Mouse (Mus musculus) hindbrain, embryonic 14.5 days (tissue): ENCODE measurements at regions not wholly inside any gene's neighbourhood (a gene's known extent, or its start where the extent isn't known, plus 50 kb on each side); places are given as distances from the start of the nearest gene placed in this dataset.

Experiments
- ATAC-seq: fragments of 200-750 bp; cut with Nextera tagmentation; 2 replicates; pipeline ENCODE4 v1.8.0; 2017; ENCODE audit warnings: moderate number of reproducible peaks, mild to moderate bottlenecking, moderate TSS enrichment, moderate library complexity; ENCODE audit not compliant: low FRiP score
- DNase-seq: peaks from one replicate; pipeline ENCODE4 v3.0.0-alpha.2; 2015; ENCODE audit warnings: low spot score
- H3K27ac ChIP-seq: fragments of 300-500 bp; sonication (generic); 2 replicates; pipeline ENCODE4 v1.5.1; 2014; ENCODE audit warnings: mild to moderate bottlenecking, moderate library complexity
- H3K27me3 ChIP-seq: fragments of 300-500 bp; sonication (generic); 2 replicates; pipeline ENCODE4 v1.6.1; 2014; ENCODE audit warnings: mild to moderate bottlenecking, low read length, mixed read lengths; ENCODE audit not compliant: control insufficient read depth, insufficient read depth
- H3K36me3 ChIP-seq: fragments of 300-500 bp; sonication (generic); replicated peaks from 2 replicates; pipeline ENCODE4 v1.6.1; 2014; ENCODE audit not compliant: control insufficient read depth, insufficient read depth
- H3K4me1 ChIP-seq: fragments of 300-500 bp; sonication (generic); replicated peaks from 2 replicates; pipeline ENCODE4 v1.6.1; 2014; ENCODE audit warnings: antibody characterized with exemption, low read length, mixed read lengths; ENCODE audit not compliant: control insufficient read depth, insufficient read depth
- H3K4me2 ChIP-seq: fragments of 300-500 bp; sonication (generic); replicated peaks from 2 replicates; pipeline ENCODE4 v1.6.1; 2014; ENCODE audit warnings: mild to moderate bottlenecking, moderate library complexity
- H3K4me3 ChIP-seq: fragments of 300-500 bp; sonication (generic); replicated peaks from 2 replicates; pipeline ENCODE4 v1.5.1; 2014; ENCODE audit warnings: mild to moderate bottlenecking, low read length
- H3K9ac ChIP-seq: fragments of 300-500 bp; sonication (generic); 2 replicates; pipeline ENCODE4 v1.6.1; 2014
- H3K9me3 ChIP-seq: fragments of 300-500 bp; sonication (generic); 2 replicates; pipeline ENCODE4 v1.6.1; 2016; ENCODE audit warnings: low read length; ENCODE audit not compliant: control insufficient read depth
- WGBS: fragments of 180-500 bp; shearing (Covaris S2); extraction: QIAGEN DNeasy Blood & Tissue Kit; methylation state at CpG from one replicate; pipeline ENCODE4 v1.1.7; 2014; 5-methylcytosine and 5-hydroxymethylcytosine counted together

GRCm38 (mm10) chr16:8944412-8945102, 114.7 kb downstream of the 1810013L24Rik start:
- Histone ChIP-seq H3K27ac (peak overlapping the region; percentile 11; the same call in 1 of the 2 replicates), H3K4me3 (no peak overlapping the region), H3K27me3 (no peaks in the 10 kb centered on the region), H3K9me3 (no peaks in the 10 kb centered on the region), H3K36me3 (no peaks in the 10 kb centered on the region), H3K9ac (no peak overlapping the region), H3K4me1 (0 out of 2 replicates have a peak, but pooled peaks cover 8% of the 10 kb centered on the region), H3K4me2 (no peak overlapping the region)
- ATAC-seq (no peak), DNase-seq (no peak)
- WGBS = 22% methylated on average over 5 of the region's 5 CpGs

- Histone ChIP-seq H3K9ac (no peak overlapping the region), H3K4me3 (no peak overlapping the region), H3K4me1 (0 out of 2 replicates have a peak, but pooled peaks cover 8% of the 10 kb centered on the region), H3K9me3 (no peaks in the 10 kb centered on the region), H3K4me2 (no peak overlapping the region), H3K27me3 (no peaks in the 10 kb centered on the region), H3K27ac (no peak overlapping the region), H3K36me3 (no peaks in the 10 kb centered on the region)
- ATAC-seq (peak; percentile 37; the same call in 1 of the 2 replicates), DNase-seq (no peak)
- WGBS = 53% methylated on average over 5 of the region's 5 CpGs
These were observed 117.9 kb downstream of the 1810013L24Rik start for GRCm38 (mm10) chr16:8947846-8948245.

GRCm38 (mm10) chr16:8951156-8951899, 121.4 kb downstream of the 1810013L24Rik start:
- WGBS = 80% methylated on average over 6 of the region's 6 CpGs
- H3K4me2 ChIP-seq = no peak overlapping the region
- ATAC-seq = no peak
- no peak overlapping the region for H3K9ac ChIP-seq
- no peaks in the 10 kb centered on the region for H3K4me1 ChIP-seq
- no peaks in the 10 kb centered on the region for H3K36me3 ChIP-seq
- no peaks in the 10 kb centered on the region for H3K9me3 ChIP-seq
- no peak for DNase-seq
- H3K4me3 ChIP-seq = no peak overlapping the region
- no peak overlapping the region for H3K27ac ChIP-seq
- H3K27me3 ChIP-seq = no peaks in the 10 kb centered on the region

- ATAC-seq = no peak
- H3K9ac ChIP-seq = no peak overlapping the region
These were observed 131.8 kb downstream of the 1810013L24Rik start for GRCm38 (mm10) chr16:8961739-8962138.

GRCm38 (mm10) chr16:8993521-8994250, 163.8 kb downstream of the 1810013L24Rik start:
- H3K9me3 ChIP-seq = 0 out of 2 replicates have a peak, but pooled peaks cover 5% of the 10 kb centered on the region
- no peak overlapping the region for H3K4me3 ChIP-seq
- H3K9ac ChIP-seq = no peak overlapping the region
- no peak overlapping the region for H3K4me2 ChIP-seq
- H3K27me3 ChIP-seq = no peaks in the 10 kb centered on the region
- H3K36me3 ChIP-seq = no peaks in the 10 kb centered on the region
- no peak for ATAC-seq
- no peak overlapping the region for H3K27ac ChIP-seq
- no peaks in the 10 kb centered on the region for H3K4me1 ChIP-seq
- DNase-seq = no peak
- WGBS = 88% methylated on average over 7 of the region's 7 CpGs

More at GRCm38 (mm10) chr16:8961739-8962138, 131.8 kb downstream of the 1810013L24Rik start:
- Histone ChIP-seq H3K9me3 (no peaks in the 10 kb centered on the region), H3K27me3 (no peaks in the 10 kb centered on the region), H3K4me2 (no peak overlapping the region), H3K36me3 (no peaks in the 10 kb centered on the region), H3K27ac (no peak overlapping the region), H3K4me3 (no peak overlapping the region), H3K4me1 (no peaks in the 10 kb centered on the region)
- 83% methylated on average over 10 of the region's 10 CpGs for WGBS
- no peak for DNase-seq

- ATAC-seq = no peak
- H3K27me3 ChIP-seq = no peaks in the 10 kb centered on the region
These were observed 164.6 kb downstream of the 1810013L24Rik start for GRCm38 (mm10) chr16:8994521-8994920.

GRCm38 (mm10) chr16:8997250-8997649, 167.3 kb downstream of the 1810013L24Rik start:
- Histone ChIP-seq H3K4me3 (no peak overlapping the region), H3K9ac (no peak overlapping the region), H3K4me1 (no peaks in the 10 kb centered on the region), H3K9me3 (no peaks in the 10 kb centered on the region), H3K27ac (no peak overlapping the region), H3K4me2 (no peak overlapping the region), H3K36me3 (no peaks in the 10 kb centered on the region), H3K27me3 (no peaks in the 10 kb centered on the region)
- 68% methylated on average over 5 of the region's 5 CpGs for WGBS
- ATAC-seq (no peak; the same call in 1 of the 2 replicates), DNase-seq (no peak)

More at GRCm38 (mm10) chr16:8994521-8994920, 164.6 kb downstream of the 1810013L24Rik start:
- Histone ChIP-seq H3K4me1 (no peaks in the 10 kb centered on the region), H3K4me3 (no peak overlapping the region), H3K36me3 (no peaks in the 10 kb centered on the region), H3K9ac (no peak overlapping the region), H3K4me2 (no peak overlapping the region), H3K27ac (no peak overlapping the region), H3K9me3 (no peaks in the 10 kb centered on the region)
- DNase-seq = no peak
- 90% methylated on average over 1 of the region's 1 CpGs for WGBS

- H3K4me3 ChIP-seq = no peak overlapping the region
- peak; percentile 42 for DNase-seq
- H3K27ac ChIP-seq = no peak overlapping the region
- H3K4me1 ChIP-seq = no peaks in the 10 kb centered on the region; the same call in 1 of the 2 replicates
- no peaks in the 10 kb centered on the region for H3K27me3 ChIP-seq
- H3K4me2 ChIP-seq = no peak overlapping the region
- WGBS = 23% methylated on average over 6 of the region's 6 CpGs
- no peaks in the 10 kb centered on the region for H3K9me3 ChIP-seq
- no peaks in the 10 kb centered on the region for H3K36me3 ChIP-seq
- H3K9ac ChIP-seq = no peak overlapping the region
- ATAC-seq = peak; percentile 43; the same call in 1 of the 2 replicates
These were observed 174.1 kb downstream of the 1810013L24Rik start for GRCm38 (mm10) chr16:9004012-9004411.

- H3K36me3 ChIP-seq = no peaks in the 10 kb centered on the region
- DNase-seq (no peak), ATAC-seq (no peak)
- H3K4me3 ChIP-seq = no peak overlapping the region
- no peak overlapping the region for H3K9ac ChIP-seq
- no peaks in the 10 kb centered on the region for H3K27me3 ChIP-seq
- no peaks in the 10 kb centered on the region for H3K9me3 ChIP-seq
- 41% methylated on average over 5 of the region's 5 CpGs for WGBS
- no peaks in the 10 kb centered on the region; the same call in 1 of the 2 replicates for H3K4me1 ChIP-seq
- no peak overlapping the region for H3K4me2 ChIP-seq
- H3K27ac ChIP-seq = no peak overlapping the region
These were observed 176.0 kb downstream of the 1810013L24Rik start for GRCm38 (mm10) chr16:9005933-9006332.
